8 mouse cellular contexts compared by ENCODE assay signal in genomic region chr8:111642496-111642895, GRCm38 (mm10). TPM values are rescaled to one million over a fixed set of nuclear protein-coding genes. Genes with fewer than 3 reads are reported as not detected.
DNase-seq lines count a peak whose midpoint lies in the region; ATAC-seq lines count a peak whose summit lies in the region.

No protein-coding gene starts in this region.

- H3K9me3 ChIP-seq in heart, embryonic 11.5 days (replicated peaks; ENCODE audit: control insufficient read depth, low read length) = no peaks in the 10 kb centered on the region
- no peaks in the 10 kb centered on the region for H3K9me3 ChIP-seq in limb, embryonic 11.5 days (ENCODE audit: control insufficient read depth, low read length)
- H3K9me3 ChIP-seq in neural tube, embryonic 12.5 days = no peaks in the 10 kb centered on the region

- peak; percentile 96 for DNase-seq in heart, adult 11 months
- DNase-seq in heart, postnatal 4 days = no peak
- DNase-seq in MN1 (ENCODE audit: low spot score) = peak; percentile 62
- DNase-seq in limb, embryonic 11.5 days (ENCODE audit: low spot score) = no peak
- DNase-seq in layer of hippocampus, adult 8-10 months (ENCODE audit: low spot score in 2 of 2) = no peak
- DNase-seq in ovary, adult 18-20 months (ENCODE audit: low spot score) = no peak

- no peaks in the 10 kb centered on the region for H3K27me3 ChIP-seq in heart, embryonic 11.5 days (ENCODE audit: control insufficient read depth, insufficient read depth, low read length)
- no peaks in the 10 kb centered on the region for H3K27me3 ChIP-seq in limb, embryonic 11.5 days (ENCODE audit: control insufficient read depth, insufficient read depth, low read length)
- no peaks in the 10 kb centered on the region for H3K27me3 ChIP-seq in neural tube, embryonic 12.5 days (replicated peaks)

- peak overlapping the region; percentile 94 for H3K9ac ChIP-seq in heart, embryonic 11.5 days (ENCODE audit: low read depth, low read length)
- H3K9ac ChIP-seq in limb, embryonic 11.5 days (ENCODE audit: low read length) = no peak overlapping the region
- H3K9ac ChIP-seq in neural tube, embryonic 12.5 days = 0 out of 2 replicates have a peak overlapping the region, but pooled peaks have one; percentile 30

- 29% methylated on average over 5 of the region's 5 CpGs for WGBS in heart, embryonic 11.5 days (ENCODE audit: insufficient replicate concordance)
- WGBS in limb, embryonic 11.5 days = 74% methylated on average over 5 of the region's 5 CpGs
- 70% methylated on average over 5 of the region's 5 CpGs for WGBS in neural tube, embryonic 12.5 days

- no peaks in the 10 kb centered on the region for H3K36me3 ChIP-seq in heart, embryonic 11.5 days (ENCODE audit: control insufficient read depth, insufficient read depth, low read length)
- no peaks in the 10 kb centered on the region for H3K36me3 ChIP-seq in limb, embryonic 11.5 days (ENCODE audit: control insufficient read depth, insufficient read depth, low read length)
- H3K36me3 ChIP-seq in neural tube, embryonic 12.5 days = no peaks in the 10 kb centered on the region

- peak overlapping the region; percentile 96 for H3K27ac ChIP-seq in heart, embryonic 11.5 days (ENCODE audit: low read depth, low read length)
- 0 out of 2 replicates have a peak overlapping the region, but pooled peaks have one; percentile 68 for H3K27ac ChIP-seq in limb, embryonic 11.5 days (replicated peaks; ENCODE audit: low read depth, low read length)
- no peak overlapping the region for H3K27ac ChIP-seq in neural tube, embryonic 12.5 days

- peak overlapping the region; percentile 83 for H3K4me2 ChIP-seq in heart, embryonic 11.5 days
- peak overlapping the region; percentile 60 for H3K4me2 ChIP-seq in limb, embryonic 11.5 days (ENCODE audit: low read depth, severe bottlenecking)
- H3K4me2 ChIP-seq in neural tube, embryonic 12.5 days (replicated peaks) = peak overlapping the region; percentile 57

- no peak for ATAC-seq in heart, embryonic 11.5 days (replicated peaks; ENCODE audit: insufficient number of reproducible peaks, low FRiP score, low TSS enrichment)
- ATAC-seq in limb, embryonic 11.5 days (ENCODE audit: insufficient number of reproducible peaks, low FRiP score, low TSS enrichment, low read depth) = no peak
- no peak for ATAC-seq in neural tube, embryonic 12.5 days (ENCODE audit: low FRiP score, low read depth)

- H3K4me1 ChIP-seq in heart, embryonic 11.5 days (ENCODE audit: control insufficient read depth, insufficient read depth, low read length) = peaks cover 8% of the 10 kb centered on the region
- H3K4me1 ChIP-seq in limb, embryonic 11.5 days (ENCODE audit: control insufficient read depth, insufficient read depth, low read length) = 0 out of 2 replicates have a peak, but pooled peaks cover 4% of the 10 kb centered on the region
- peaks cover 8% of the 10 kb centered on the region; the same call in 1 of the 2 replicates for H3K4me1 ChIP-seq in neural tube, embryonic 12.5 days

- peak overlapping the region; percentile 74 for H3K4me3 ChIP-seq in heart, embryonic 11.5 days (ENCODE audit: low read depth, low read length)
- H3K4me3 ChIP-seq in limb, embryonic 11.5 days (ENCODE audit: low read depth, low read length) = peak overlapping the region; percentile 66
- H3K4me3 ChIP-seq in neural tube, embryonic 12.5 days = peak overlapping the region; percentile 74

RNA-seq across cellular contexts. Expression of gene Zfp1, which starts 0.7 kb away (rescaled TPM):
- 10 to 100 TPM; 10.1 to 10.5 TPM for total RNA-seq in heart, postnatal 4 days (2021)
- 16.5 and 18.5 TPM in 2 replicates for polyA plus RNA-seq in heart, embryonic 11.5 days (2014; fragmentation: Nextera tagmentation; extraction: Ambion mirVana)
- polyA plus RNA-seq in limb, embryonic 11.5 days (2014; fragmentation: Nextera tagmentation; extraction: Ambion mirVana) = 22.8 and 23.3 TPM in 2 replicates
- polyA plus RNA-seq in neural tube, embryonic 12.5 days (2016; fragmentation: Nextera tagmentation; extraction: Ambion mirVana) = 22.0 and 25.4 TPM in 2 replicates
- 10 to 100 TPM; 21.7 to 23.9 (median 22.5) TPM for total RNA-seq in layer of hippocampus, adult 8-10 months (2022)

RNA-seq across cellular contexts. Expression of gene Ldhd, which starts 12.3 kb away (rescaled TPM):
- 1 to 10 TPM; 2.7 to 3.8 TPM for total RNA-seq in heart, postnatal 4 days (2021)
- polyA plus RNA-seq in heart, embryonic 11.5 days (2014; fragmentation: Nextera tagmentation; extraction: Ambion mirVana) = 0.39 and 0.52 TPM in 2 replicates
- polyA plus RNA-seq in limb, embryonic 11.5 days (2014; fragmentation: Nextera tagmentation; extraction: Ambion mirVana) = 0.04 and 0.11 TPM in 2 replicates
- 0.46 and 0.49 TPM in 2 replicates for polyA plus RNA-seq in neural tube, embryonic 12.5 days (2016; fragmentation: Nextera tagmentation; extraction: Ambion mirVana)
- 1 to 10 TPM; 7.5 to 9.6 (median 9.0) TPM for total RNA-seq in layer of hippocampus, adult 8-10 months (2022)

RNA-seq across cellular contexts. Expression of gene Ctrb1, which starts 48.3 kb away (rescaled TPM):
- not detected for total RNA-seq in heart, postnatal 4 days (2021)
- not detected in 2 replicates for polyA plus RNA-seq in heart, embryonic 11.5 days (2014; fragmentation: Nextera tagmentation; extraction: Ambion mirVana)
- not detected in 2 replicates for polyA plus RNA-seq in limb, embryonic 11.5 days (2014; fragmentation: Nextera tagmentation; extraction: Ambion mirVana)
- polyA plus RNA-seq in neural tube, embryonic 12.5 days (2016; fragmentation: Nextera tagmentation; extraction: Ambion mirVana) = not detected in 2 replicates
- total RNA-seq in layer of hippocampus, adult 8-10 months (2022) = not detected

Comparison
In these comparisons a context has a peak if more than half of its experiments do, and no peak if none do; other contexts are left out.
1. DNase-seq: peak in heart, adult 11 months (single experiment) and MN1 (single experiment); none in heart, postnatal 4 days (single experiment), limb, embryonic 11.5 days (single experiment), layer of hippocampus, adult 8-10 months (0 of 2) and ovary, adult 18-20 months (single experiment).
2. Peak in every context shown above with its lines, with median percentiles within 50 percentile points of each other: H3K4me2 ChIP-seq and H3K4me3 ChIP-seq.